Mouse (Mus musculus): Measurements from ENCODE around the gene Fbxw24.
"Not testable (repeated sequence)": the region's sequence is repeated elsewhere in the genome, so short reads cannot be mapped to it uniquely, and the experiment has no call there.

The Fbxw24 gene

GRCm38 (mm10) chr9:109625957-109626356 is at the start of gene Fbxw24:
TSS of gene Fbxw24 (minus strand) at chr9:109626057.
- not testable (repeated sequence) for DNase-seq (ENCODE audit: low read depth)

- DNase-seq (ENCODE audit: low read depth), result not testable (repeated sequence)
Observed at GRCm38 (mm10) chr9:109664552-109664951, 38.7 kb upstream of the Fbxw24 start, which contains the start of gene Fbxw25. TSS of gene Fbxw25 (minus strand) at chr9:109664652.

GRCm38 (mm10) chr9:109606837-109607236 is 19.0 kb downstream of the Fbxw24 start:
- peak; percentile 3 for DNase-seq (ENCODE audit: low read depth)

- DNase-seq (ENCODE audit: low read depth), result peak; percentile 21
Observed at GRCm38 (mm10) chr9:109602128-109602527, 23.7 kb downstream of the Fbxw24 start.

- no peak for DNase-seq (ENCODE audit: low read depth)
Observed at GRCm38 (mm10) chr9:109597226-109597625, 28.6 kb downstream of the Fbxw24 start.

GRCm38 (mm10) chr9:109594866-109595265 is 31.0 kb downstream of the Fbxw24 start:
- no peak for DNase-seq (ENCODE audit: low read depth)

- DNase-seq (ENCODE audit: low read depth), result not testable (repeated sequence)
Observed at GRCm38 (mm10) chr9:109568162-109568561, 57.7 kb downstream of the Fbxw24 start, which contains the start of gene Fbxw15. TSS of gene Fbxw15 (minus strand) at chr9:109568262.

GRCm38 (mm10) chr9:109565546-109565945 is 60.3 kb downstream of the Fbxw24 start:
- no peak for DNase-seq (ENCODE audit: low read depth)

GRCm38 (mm10) chr9:109562106-109562505 is 63.8 kb downstream of the Fbxw24 start:
- DNase-seq (ENCODE audit: low read depth), result not testable (repeated sequence)

- DNase-seq (ENCODE audit: low read depth), result no peak
Observed at GRCm38 (mm10) chr9:109552483-109552882, 73.4 kb downstream of the Fbxw24 start.
